Mouse (Mus musculus) small intestine, adult 2 months (tissue): ENCODE data around the gene Csnk2a2.

ENCODE experiments used
- CTCF ChIP-seq: fragments of 200-500 bp; IDR thresholded peaks from 2 replicates; pipeline ENCODE4 v1.5.1; 2012; ENCODE audit warnings: low read depth, mild to moderate bottlenecking, control low read depth, inconsistent platforms, low read length, moderate library complexity, mixed read lengths; ENCODE audit not compliant: insufficient replicate concordance, insufficient read length; ENCODE audit errors: extremely low read depth
- POLR2A ChIP-seq: fragments of 200-500 bp; IDR thresholded peaks from 2 replicates; pipeline ENCODE4 v1.6.1; 2012; ENCODE audit warnings: low read depth, mild to moderate bottlenecking, control low read depth, inconsistent platforms, low read length, moderate library complexity

DNA sequence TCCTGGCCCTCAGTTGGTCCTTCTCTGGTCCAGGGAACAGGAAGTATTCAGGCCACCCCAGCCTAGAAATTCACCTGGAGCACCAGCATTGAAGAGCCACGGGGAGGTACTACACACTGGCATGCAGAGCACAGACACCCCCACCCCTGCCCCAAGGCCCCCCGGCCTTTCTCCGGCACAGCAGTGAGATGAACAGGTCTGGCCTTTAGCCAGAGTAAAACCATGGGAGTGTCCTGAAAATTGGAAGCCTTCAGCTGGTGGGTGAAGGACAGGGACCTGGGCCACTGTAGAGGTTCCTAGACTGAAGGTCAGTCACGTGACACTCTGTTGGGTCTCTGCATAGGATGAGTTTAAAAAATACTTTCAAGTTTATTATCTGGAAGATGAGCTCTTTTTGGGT is 44.8 kb downstream of the Csnk2a2 start:
- TF ChIP-seq POLR2A (no peak), CTCF (no peak)
